ENCODE assay signal across 8 mouse cellular contexts in the genomic region with DNA sequence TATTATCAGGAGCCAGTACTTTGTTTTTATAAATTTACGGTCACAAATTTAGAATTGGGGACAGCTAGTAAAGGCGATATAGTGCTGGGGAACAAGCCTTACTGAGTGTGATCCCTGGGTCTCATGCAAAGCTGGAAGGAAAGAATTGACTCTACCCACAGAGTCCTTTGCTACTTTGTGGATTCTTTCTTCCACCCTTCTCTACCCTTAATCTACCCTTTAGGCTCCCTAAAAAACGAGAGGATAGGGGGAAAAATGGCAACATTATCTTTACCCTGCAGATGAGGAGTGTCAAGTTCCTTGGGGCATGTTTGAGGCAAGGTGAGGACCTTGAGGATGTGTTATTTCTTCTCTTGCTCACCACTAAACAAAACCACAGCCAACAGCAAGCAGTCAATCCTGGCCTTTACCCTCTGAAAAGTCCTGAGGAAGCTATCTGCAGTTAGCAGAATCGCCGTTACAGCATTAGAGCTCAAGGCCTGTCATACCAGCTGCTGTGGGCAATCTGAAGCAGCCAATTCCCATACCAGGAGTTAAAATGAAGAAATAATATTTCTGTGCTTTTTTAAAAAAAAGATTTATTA. TPM values are rescaled to one million over a fixed set of nuclear protein-coding genes. Genes with fewer than 3 reads are reported as not detected.
DNase-seq lines count a peak whose midpoint lies in the region; ATAC-seq lines count a peak whose summit lies in the region.

No protein-coding gene starts in this region.

- whole genome bisulfite sequencing in forebrain, embryonic 12.5 days, result 73% methylated on average over 5 of the region's 5 CpGs
- WGBS in liver, embryonic 13.5 days (ENCODE audit: insufficient replicate concordance), result 10% methylated on average over 5 of the region's 5 CpGs

- H3K27me3 ChIP-seq in forebrain, embryonic 12.5 days, result no peaks in the 10 kb centered on the region
- no peaks in the 10 kb centered on the region for H3K27me3 ChIP-seq in liver, embryonic 13.5 days

- H3K4me2 ChIP-seq in forebrain, embryonic 12.5 days, result peak overlapping the region; percentile 78
- H3K4me2 ChIP-seq in liver, embryonic 13.5 days, result peak overlapping the region; percentile 90

- peak overlapping the region; percentile 81 for H3K4me3 ChIP-seq in forebrain, embryonic 12.5 days (replicated peaks)
- H3K4me3 ChIP-seq in liver, embryonic 13.5 days (replicated peaks), result peak overlapping the region; percentile 85

- DNase-seq in thymus, postnatal 0 days (ENCODE audit: low spot score), result peak; percentile 12
- DNase-seq in thymus, postnatal 4 days, result no peak
- no peak for DNase-seq in liver, embryonic 13.5 days
- DNase-seq in urinary bladder, postnatal 14 days (ENCODE audit: low spot score), result no peak
- DNase-seq in spleen, postnatal 36 days (ENCODE audit: low spot score in 2 of 2), result no peak
- DNase-seq in embryo, embryonic 10 days (ENCODE audit: low spot score), result no peak
- no peak for DNase-seq in cerebellum, postnatal 25 days

- no peak overlapping the region for H3K27ac ChIP-seq in forebrain, embryonic 12.5 days
- peak overlapping the region; percentile 87 for H3K27ac ChIP-seq in liver, embryonic 13.5 days

- H3K4me1 ChIP-seq in forebrain, embryonic 12.5 days, result peaks cover 11% of the 10 kb centered on the region
- peaks cover 37% of the 10 kb centered on the region for H3K4me1 ChIP-seq in liver, embryonic 13.5 days (replicated peaks)

- peak overlapping the region; percentile 96 for H3K9ac ChIP-seq in forebrain, embryonic 12.5 days
- peak overlapping the region; percentile 95 for H3K9ac ChIP-seq in liver, embryonic 13.5 days

- H3K9me3 ChIP-seq in forebrain, embryonic 12.5 days, result no peaks in the 10 kb centered on the region
- no peaks in the 10 kb centered on the region for H3K9me3 ChIP-seq in liver, embryonic 13.5 days (replicated peaks)

- no peaks in the 10 kb centered on the region; the same call in 1 of the 2 replicates for H3K36me3 ChIP-seq in forebrain, embryonic 12.5 days (replicated peaks)
- H3K36me3 ChIP-seq in liver, embryonic 13.5 days, result peaks cover 31% of the 10 kb centered on the region

- ATAC-seq in forebrain, embryonic 12.5 days (ENCODE audit: low FRiP score), result no peak
- ATAC-seq in liver, embryonic 13.5 days (ENCODE audit: low read depth), result no peak

RNA-seq across cellular contexts. Expression of a gene that starts 1.1 kb away (rescaled TPM):
- polyA plus RNA-seq in thymus, postnatal 0 days (2015; fragmentation: Nextera tagmentation; extraction: Ambion mirVana), result 316 and 327 TPM in 2 replicates
- 252 and 254 TPM in 2 replicates for polyA plus RNA-seq in forebrain, embryonic 12.5 days (2016; fragmentation: Nextera tagmentation; extraction: Ambion mirVana)
- 284 and 311 TPM in 2 replicates for polyA plus RNA-seq in liver, embryonic 13.5 days (2015; fragmentation: Nextera tagmentation; extraction: Ambion mirVana)

RNA-seq across cellular contexts. Expression of a gene that starts 29.1 kb away (rescaled TPM):
- 67.5 and 68.1 TPM in 2 replicates for polyA plus RNA-seq in thymus, postnatal 0 days (2015; fragmentation: Nextera tagmentation; extraction: Ambion mirVana)
- 55.5 and 56.0 TPM in 2 replicates for polyA plus RNA-seq in forebrain, embryonic 12.5 days (2016; fragmentation: Nextera tagmentation; extraction: Ambion mirVana)
- polyA plus RNA-seq in liver, embryonic 13.5 days (2015; fragmentation: Nextera tagmentation; extraction: Ambion mirVana), result 32.5 and 34.1 TPM in 2 replicates

RNA-seq across cellular contexts. Expression of a gene that starts 47.5 kb away (rescaled TPM):
- polyA plus RNA-seq in thymus, postnatal 0 days (2015; fragmentation: Nextera tagmentation; extraction: Ambion mirVana), result 1.9 TPM in 2 replicates
- 1.7 and 3.5 TPM in 2 replicates for polyA plus RNA-seq in forebrain, embryonic 12.5 days (2016; fragmentation: Nextera tagmentation; extraction: Ambion mirVana)
- 1.0 TPM in 2 replicates for polyA plus RNA-seq in liver, embryonic 13.5 days (2015; fragmentation: Nextera tagmentation; extraction: Ambion mirVana)

RNA-seq across cellular contexts. Expression of a gene that starts 58.6 kb away (rescaled TPM):
- polyA plus RNA-seq in thymus, postnatal 0 days (2015; fragmentation: Nextera tagmentation; extraction: Ambion mirVana), result 13.0 and 14.8 TPM in 2 replicates
- polyA plus RNA-seq in forebrain, embryonic 12.5 days (2016; fragmentation: Nextera tagmentation; extraction: Ambion mirVana), result 24.8 and 24.9 TPM in 2 replicates
- 9.8 and 12.0 TPM in 2 replicates for polyA plus RNA-seq in liver, embryonic 13.5 days (2015; fragmentation: Nextera tagmentation; extraction: Ambion mirVana)
